Mouse (Mus musculus) left cerebral cortex, postnatal 25 days (tissue): ENCODE data around the gene Csf3. TPM values are rescaled to one million over a fixed set of nuclear protein-coding genes. Genes with fewer than 3 reads are reported as not detected.

Source experiments
- DNase-seq, 2 experiments: peaks; one replicate each; pipeline ENCODE4 v3.0.0; 2022; ENCODE audit warnings: low spot score in 2 of 2, mixed read lengths in 1 of 2
- intact Hi-C: fragments of 180-260 bp; cut with DNase I; formaldehyde crosslinking; loops from one replicate; pipeline ENCODE4 v1.15.1; 2025
- total RNA-seq, 2 experiments: library from RNA; stranded (reverse); gene quantifications; 2 replicates each; pipeline ENCODE4 v1.2.3; 2021

Csf3 gene
- total RNA-seq, 2 experiments from 2014 or later = not detected

DNA sequence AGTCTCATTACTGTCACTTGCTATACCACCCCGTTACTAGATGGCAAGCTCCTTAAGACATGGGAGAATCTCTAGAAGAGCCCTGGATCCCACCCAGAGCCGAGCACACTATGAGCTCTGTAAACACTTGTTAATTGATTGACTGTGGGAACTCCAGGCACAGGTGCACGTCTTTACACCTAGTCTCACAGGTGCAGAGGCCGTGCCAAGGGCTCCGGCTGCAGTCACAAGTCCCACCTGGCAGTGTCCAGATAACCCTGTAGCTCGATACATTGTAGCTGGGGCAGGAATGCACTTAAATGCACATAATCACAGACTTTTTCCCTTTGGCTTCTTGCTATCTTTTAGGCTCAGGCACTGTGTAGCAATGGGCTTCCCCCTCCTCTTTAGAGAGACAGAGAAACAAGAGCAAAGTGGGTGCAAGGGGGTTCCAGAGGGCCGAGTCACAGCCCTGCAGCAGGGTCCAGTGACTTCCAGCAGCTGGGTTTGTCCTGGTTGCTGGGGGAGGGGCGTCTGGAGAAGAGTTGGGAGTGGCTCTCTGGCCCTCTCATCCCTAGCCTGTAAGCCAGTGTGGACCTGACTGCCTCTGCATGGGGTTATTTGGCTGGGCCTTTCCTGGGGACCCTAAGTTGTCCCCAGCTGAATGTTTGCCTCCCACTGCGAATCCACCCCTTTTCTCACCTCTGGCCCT is 42.7 kb downstream of the Csf3 start:
- DNase-seq = peak; percentile 37 to 50
- intact Hi-C loops = no loop called here

GRCm38 (mm10) chr11:98744456-98745019 is 43.5 kb downstream of the Csf3 start:
- intact Hi-C loops = no loop called here
- no peak for DNase-seq

DNA sequence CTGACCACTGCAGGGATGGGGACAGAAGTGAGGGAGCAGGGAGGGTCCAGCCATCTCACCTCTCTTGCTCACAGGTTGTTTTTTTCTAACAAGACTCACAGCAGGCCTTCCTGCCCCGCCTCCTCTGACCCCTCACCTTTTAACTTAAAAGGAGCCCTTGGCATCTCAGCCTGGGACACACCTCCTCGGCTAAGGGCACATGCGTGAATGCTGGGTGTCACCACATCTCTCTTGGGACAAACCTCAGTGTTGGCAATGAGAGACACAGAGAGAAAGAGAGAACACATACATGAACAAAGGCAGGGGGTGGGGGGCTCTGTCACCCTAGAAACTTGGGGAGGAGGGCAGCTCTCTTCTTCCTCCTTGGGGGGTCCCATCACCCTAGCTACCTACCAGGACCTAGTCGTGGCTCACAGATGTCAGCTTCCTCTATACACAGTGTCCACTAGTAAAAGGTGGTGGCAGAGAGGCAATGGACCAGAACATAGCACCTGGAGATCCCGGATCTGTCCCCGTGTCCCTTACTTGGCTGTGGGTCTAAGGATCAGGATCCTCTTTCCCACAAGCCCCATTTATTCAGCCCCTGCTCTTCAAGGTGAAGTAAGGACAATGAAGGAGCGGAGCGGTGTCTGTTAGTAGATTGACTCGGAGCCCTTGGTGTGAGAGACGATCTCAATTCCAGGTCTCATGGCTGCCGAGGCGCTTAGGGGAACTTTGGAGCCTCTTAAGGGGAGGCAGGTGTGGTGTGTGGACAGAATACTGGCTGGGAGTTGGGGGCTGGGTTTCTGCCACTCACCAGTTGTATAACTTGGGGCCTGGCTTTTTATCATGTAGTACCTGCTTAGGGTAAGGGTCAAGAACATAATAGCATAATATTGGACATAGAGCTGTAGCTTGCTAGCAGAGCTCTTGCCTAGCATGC is 45.1 kb downstream of the Csf3 start:
- no peak for DNase-seq
- intact Hi-C loops = no loop called here

GRCm38 (mm10) chr11:98746855-98747693 is 46.0 kb downstream of the Csf3 start:
- intact Hi-C loops = loop anchor here (1.0 kb wide), 1 partner anchor 36 kb away; no protein-coding TSS in a partner anchor

DNA sequence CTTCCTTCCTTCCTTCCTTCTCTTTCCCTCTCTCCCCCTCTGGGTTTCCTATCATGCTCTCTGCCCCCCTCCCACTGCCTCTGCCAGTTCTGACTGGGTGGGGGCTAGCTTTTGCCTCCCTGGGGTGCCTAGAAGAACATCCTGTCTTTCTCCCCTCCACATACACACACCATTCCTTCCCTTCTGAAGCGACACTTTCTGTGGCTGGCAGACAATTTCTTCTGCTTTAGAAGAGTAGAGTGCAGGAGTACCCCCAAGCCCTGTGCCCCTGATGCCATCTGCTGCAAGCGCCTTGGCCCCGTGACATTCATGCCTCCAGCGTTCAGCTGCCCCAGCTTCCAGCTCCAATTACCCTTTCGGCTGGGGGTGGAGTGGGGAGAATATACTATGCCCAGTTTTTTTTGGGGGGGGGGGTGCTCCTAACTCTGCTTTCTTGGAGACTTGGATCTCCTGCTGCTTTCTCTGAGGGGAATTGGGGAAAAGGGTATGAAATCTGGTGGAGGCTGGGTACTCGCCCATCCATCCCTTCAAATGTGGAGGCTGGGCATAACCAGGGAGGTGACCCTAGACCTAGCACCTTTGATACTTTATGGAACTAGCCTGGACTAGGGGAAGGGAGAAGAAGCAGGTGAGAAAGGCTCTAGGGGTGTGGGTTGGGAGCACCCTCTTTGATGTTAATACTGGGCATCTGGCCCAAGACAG is 46.9 kb downstream of the Csf3 start:
- DNase-seq = peak; percentile 24 to 47
- intact Hi-C loops = loop anchor here (1.0 kb wide), 1 partner anchor 35 kb away; no protein-coding TSS in a partner anchor

More at GRCm38 (mm10) chr11:98746855-98747693, 46.0 kb downstream of the Csf3 start:
- DNase-seq = peak; percentile 94 to 99

DNA sequence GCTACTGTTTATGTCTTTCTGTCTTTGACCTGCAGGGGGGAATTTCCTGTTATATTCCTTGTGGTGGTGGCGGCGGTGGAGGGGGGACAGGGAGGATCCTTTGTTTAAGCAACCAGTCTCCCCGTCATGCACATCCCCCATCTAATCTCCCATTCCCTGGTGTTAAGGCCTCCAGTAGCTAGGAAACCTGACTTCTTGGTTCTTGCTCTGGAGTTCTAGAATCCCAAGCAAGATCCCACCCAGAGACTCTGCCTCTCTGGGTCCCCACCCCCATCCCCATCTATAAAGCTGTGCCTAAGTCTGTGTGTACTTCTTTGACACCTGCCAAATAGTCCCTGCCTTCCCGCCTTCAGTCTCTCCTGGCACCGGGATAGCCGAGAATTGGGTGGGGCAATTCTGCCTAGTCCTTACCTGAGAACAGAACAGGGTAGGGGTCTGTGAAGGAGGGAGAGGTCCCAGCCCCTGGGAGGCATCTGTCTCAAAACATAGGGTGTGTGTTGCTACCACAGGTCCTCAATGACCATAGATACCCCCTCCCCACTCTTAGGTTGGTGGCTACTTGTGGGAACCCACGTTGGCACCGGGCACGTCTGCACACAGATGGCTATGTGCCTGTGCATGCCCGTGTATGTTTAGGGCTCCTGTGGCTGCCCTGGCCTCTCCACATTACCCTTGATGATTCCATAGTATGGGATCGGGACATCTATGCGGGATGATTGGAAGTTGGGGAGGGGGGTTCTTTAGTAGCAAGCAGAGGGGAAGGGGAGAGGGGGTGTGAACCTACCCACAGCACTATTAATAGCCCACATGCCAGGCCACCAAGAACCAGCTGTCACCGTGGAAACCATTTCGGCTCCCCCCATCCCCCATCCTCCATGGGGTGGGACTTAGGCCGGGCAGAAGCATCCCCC is 47.7 kb downstream of the Csf3 start:
- intact Hi-C loops = no loop called here

DNA sequence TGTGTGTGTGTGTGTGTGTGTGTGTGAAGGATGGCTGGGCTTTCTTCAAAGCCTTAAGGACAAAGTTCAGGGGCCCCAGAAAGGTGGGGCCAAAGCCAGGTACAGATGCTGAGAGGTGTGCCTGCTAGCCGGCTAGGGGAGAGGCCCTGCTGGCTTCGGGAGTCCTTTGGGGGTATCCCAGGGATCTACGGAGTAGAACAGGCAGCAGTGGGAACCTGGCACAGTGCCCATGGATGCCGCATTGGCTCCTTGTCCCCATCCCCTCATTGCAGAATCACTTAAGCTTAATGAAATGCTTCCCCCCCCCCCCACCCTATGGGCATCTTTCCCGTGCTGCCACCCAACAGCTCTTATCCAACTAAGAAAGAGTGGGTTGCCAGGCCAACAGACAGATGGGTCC is 48.7 kb downstream of the Csf3 start:
- intact Hi-C loops = no loop called here
- peak; percentile 48 to 57 for DNase-seq

More for the DNA sequence above, 47.7 kb downstream of the Csf3 start:
- DNase-seq = peak in 1 of 2 experiments; percentile 27

- intact Hi-C loops = no loop called here
- DNase-seq = peak; percentile 78 to 81
These were observed 49.5 kb downstream of the Csf3 start for GRCm38 (mm10) chr11:98750351-98751201.

GRCm38 (mm10) chr11:98751221-98751782 is 50.2 kb downstream of the Csf3 start:
- peak; percentile 7 to 46 for DNase-seq
- intact Hi-C loops = no loop called here

- DNase-seq = no peak
- intact Hi-C loops = no loop called here
These were observed 51.6 kb downstream of the Csf3 start for GRCm38 (mm10) chr11:98752562-98753140.

Other genes with a start within 250 kb of the Csf3 start
- gene Ikzf3, start 155.2 kb upstream of the Csf3 start, total RNA-seq = under 1 TPM in 1 of 2 experiments, not detected in 1; 0.78 TPM
- gene Zpbp2, start 150.2 kb upstream of the Csf3 start, total RNA-seq = not detected
- 10 to 100 TPM; 48.9 TPM for gene Ormdl3, start 113.9 kb upstream of the Csf3 start, total RNA-seq
- not detected for gene Lrrc3c, start 103.0 kb upstream of the Csf3 start, total RNA-seq
- gene Gm12355, start 75.6 kb upstream of the Csf3 start, total RNA-seq = 10 to 100 TPM; 11.6 to 14.0 TPM
- not detected for gene Gsdma3, start 74.9 kb upstream of the Csf3 start, total RNA-seq
- gene Gsdma2, start 54.5 kb upstream of the Csf3 start, total RNA-seq = not detected
- gene Gsdma, start 36.9 kb upstream of the Csf3 start, total RNA-seq = not detected
- gene Psmd3, start 18.7 kb upstream of the Csf3 start, total RNA-seq = 100 to 1,000 TPM; 129 to 132 TPM
- gene Med24, start 28.2 kb downstream of the Csf3 start, total RNA-seq = 100 to 1,000 TPM; 116 to 131 TPM
- 100 to 1,000 TPM; 719 to 771 TPM for gene Thra, start 39.4 kb downstream of the Csf3 start, total RNA-seq
- 100 to 1,000 TPM in 1 of 2 experiments, 10 to 100 TPM in 1; 92.5 to 121 TPM for gene Nr1d1, start 74.1 kb downstream of the Csf3 start, total RNA-seq
- gene Msl1, start 94.3 kb downstream of the Csf3 start, total RNA-seq = 100 to 1,000 TPM; 190 to 193 TPM
- 10 to 100 TPM; 53.9 to 54.7 TPM for gene Casc3, start 103.6 kb downstream of the Csf3 start, total RNA-seq
- 100 to 1,000 TPM; 138 to 148 TPM for gene Rapgefl1, start 135.5 kb downstream of the Csf3 start, total RNA-seq
- gene Wipf2, start 162.4 kb downstream of the Csf3 start, total RNA-seq = 10 to 100 TPM; 61.3 to 63.3 TPM
- under 1 TPM; 0.21 to 0.60 TPM for gene Cdc6, start 206.5 kb downstream of the Csf3 start, total RNA-seq
- 10 to 100 TPM in 1 of 2 experiments, 1 to 10 TPM in 1; 9.4 to 12.1 TPM for gene Rara, start 226.6 kb downstream of the Csf3 start, total RNA-seq